Mouse (Mus musculus) hindbrain, embryonic 14.5 days (tissue): ENCODE data around the gene Aqp8. TPM values are rescaled to one million over a fixed set of nuclear protein-coding genes. Genes with fewer than 3 reads are reported as not detected.

Experiments used
- ATAC-seq: fragments of 200-750 bp; cut with Nextera tagmentation; 2 replicates; pipeline ENCODE4 v1.8.0; 2017; ENCODE audit warnings: moderate number of reproducible peaks, mild to moderate bottlenecking, moderate TSS enrichment, moderate library complexity; ENCODE audit not compliant: low FRiP score
- DNase-seq: peaks from one replicate; pipeline ENCODE4 v3.0.0-alpha.2; 2015; ENCODE audit warnings: low spot score
- H3K27ac ChIP-seq: fragments of 300-500 bp; sonication (generic); 2 replicates; pipeline ENCODE4 v1.5.1; 2014; ENCODE audit warnings: mild to moderate bottlenecking, moderate library complexity
- H3K27me3 ChIP-seq: fragments of 300-500 bp; sonication (generic); 2 replicates; pipeline ENCODE4 v1.6.1; 2014; ENCODE audit warnings: mild to moderate bottlenecking, low read length, mixed read lengths; ENCODE audit not compliant: control insufficient read depth, insufficient read depth
- H3K36me3 ChIP-seq: fragments of 300-500 bp; sonication (generic); replicated peaks from 2 replicates; pipeline ENCODE4 v1.6.1; 2014; ENCODE audit not compliant: control insufficient read depth, insufficient read depth
- H3K4me1 ChIP-seq: fragments of 300-500 bp; sonication (generic); replicated peaks from 2 replicates; pipeline ENCODE4 v1.6.1; 2014; ENCODE audit warnings: antibody characterized with exemption, low read length, mixed read lengths; ENCODE audit not compliant: control insufficient read depth, insufficient read depth
- H3K4me2 ChIP-seq: fragments of 300-500 bp; sonication (generic); replicated peaks from 2 replicates; pipeline ENCODE4 v1.6.1; 2014; ENCODE audit warnings: mild to moderate bottlenecking, moderate library complexity
- H3K4me3 ChIP-seq: fragments of 300-500 bp; sonication (generic); replicated peaks from 2 replicates; pipeline ENCODE4 v1.5.1; 2014; ENCODE audit warnings: mild to moderate bottlenecking, low read length
- H3K9ac ChIP-seq: fragments of 300-500 bp; sonication (generic); 2 replicates; pipeline ENCODE4 v1.6.1; 2014
- H3K9me3 ChIP-seq: fragments of 300-500 bp; sonication (generic); 2 replicates; pipeline ENCODE4 v1.6.1; 2016; ENCODE audit warnings: low read length; ENCODE audit not compliant: control insufficient read depth
- WGBS: fragments of 180-500 bp; shearing (Covaris S2); extraction: QIAGEN DNeasy Blood & Tissue Kit; methylation state at CpG from one replicate; pipeline ENCODE4 v1.1.7; 2014; 5-methylcytosine and 5-hydroxymethylcytosine counted together
- polyA plus RNA-seq: library from polyadenylated mRNA; unstranded; fragments of >200 nt; fragmentation: Nextera tagmentation; extraction: Ambion mirVana; gene quantifications from 2 replicates; pipeline ENCODE4 v1.2.1, GENCODE M21; 2014

The Aqp8 gene
- polyA plus RNA-seq, 1 experiment from 2014 or later: not detected

DNA sequence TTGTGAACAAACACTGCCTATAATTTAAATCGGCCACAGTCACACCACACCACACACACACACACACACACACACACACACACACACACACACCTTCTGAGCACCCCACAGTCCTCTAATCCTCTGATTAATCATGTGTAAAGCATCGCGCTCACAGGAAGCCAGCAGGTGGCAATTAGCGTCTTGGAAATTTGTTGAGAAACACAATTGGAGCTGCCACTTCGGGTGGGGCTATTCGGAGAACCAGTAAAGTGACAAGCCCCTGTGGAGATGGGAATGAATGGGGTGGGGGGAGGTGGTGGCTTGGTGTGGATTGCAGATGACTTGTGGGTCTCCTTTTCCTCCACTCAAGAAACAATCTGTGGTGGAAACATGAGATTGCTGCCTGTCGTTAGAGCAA lies 45.9 kb downstream of the Aqp8 start:
- no peaks in the 10 kb centered on the region for H3K27me3 ChIP-seq
- no peak overlapping the region for H3K9ac ChIP-seq
- H3K4me3 ChIP-seq: no peak overlapping the region
- no peaks in the 10 kb centered on the region for H3K4me1 ChIP-seq
- no peaks in the 10 kb centered on the region for H3K36me3 ChIP-seq
- no peaks in the 10 kb centered on the region for H3K9me3 ChIP-seq
- 77% methylated on average over 7 of the region's 7 CpGs for WGBS
- ATAC-seq (no peak), DNase-seq (no peak)
- H3K4me2 ChIP-seq: no peak overlapping the region
- no peak overlapping the region for H3K27ac ChIP-seq

Other genes with a start within 250 kb of the Aqp8 start
- not detected in 2 replicates for gene Slc5a11, start 247.5 kb upstream of the Aqp8 start, polyA plus RNA-seq
- 106 and 110 TPM in 2 replicates for gene Lcmt1, start 92.5 kb upstream of the Aqp8 start, polyA plus RNA-seq
- gene Arhgap17, start 92.4 kb upstream of the Aqp8 start, polyA plus RNA-seq: 11.4 and 11.7 TPM in 2 replicates
- 15.4 and 16.9 TPM in 2 replicates for gene Zkscan2, start 38.2 kb downstream of the Aqp8 start, polyA plus RNA-seq